Mouse (Mus musculus) c-Kit-positive CD71-negative TER-119-negative erythroid progenitor cells, embryonic 14.5 days (primary cell): ENCODE results near the gene Gdf2.

Experiments
- DNase-seq: peaks from one replicate; pipeline ENCODE4 v3.0.0-alpha.2; 2013; ENCODE audit warnings: low read depth

Gene Gdf2

GRCm38 (mm10) chr14:33956055-33956454 is 15.2 kb downstream of the Gdf2 start:
- no peak for DNase-seq

DNA sequence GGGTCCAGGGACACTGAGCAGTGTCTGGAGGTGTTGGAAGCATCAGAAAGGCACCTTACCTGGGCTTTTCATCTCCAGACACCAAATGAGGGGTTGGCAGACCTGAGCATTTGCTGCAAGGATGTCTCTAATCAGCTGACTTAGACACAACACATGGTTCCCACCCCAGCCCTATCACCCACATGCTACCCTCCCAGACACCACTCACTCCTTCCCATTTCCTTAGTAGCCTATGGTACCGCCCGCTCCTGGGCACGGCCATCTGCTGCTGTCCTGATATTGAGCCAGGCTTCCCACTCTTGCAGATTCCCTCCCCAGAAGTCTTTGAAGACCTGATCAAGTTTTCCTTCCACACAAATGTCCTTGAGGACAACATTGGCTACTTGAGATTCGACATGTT is 17.3 kb downstream of the Gdf2 start:
- DNase-seq: no peak

GRCm38 (mm10) chr14:33958841-33959240 is 18.0 kb downstream of the Gdf2 start:
- DNase-seq: no peak

- peak; percentile 10 for DNase-seq
These were observed 18.5 kb downstream of the Gdf2 start for GRCm38 (mm10) chr14:33959341-33959740.

- DNase-seq: no peak
These were observed 24.8 kb downstream of the Gdf2 start for GRCm38 (mm10) chr14:33965675-33966074.

GRCm38 (mm10) chr14:33972679-33973078 is 31.8 kb downstream of the Gdf2 start:
- DNase-seq: no peak

GRCm38 (mm10) chr14:33974752-33975151 is 33.9 kb downstream of the Gdf2 start:
- no peak for DNase-seq

DNA sequence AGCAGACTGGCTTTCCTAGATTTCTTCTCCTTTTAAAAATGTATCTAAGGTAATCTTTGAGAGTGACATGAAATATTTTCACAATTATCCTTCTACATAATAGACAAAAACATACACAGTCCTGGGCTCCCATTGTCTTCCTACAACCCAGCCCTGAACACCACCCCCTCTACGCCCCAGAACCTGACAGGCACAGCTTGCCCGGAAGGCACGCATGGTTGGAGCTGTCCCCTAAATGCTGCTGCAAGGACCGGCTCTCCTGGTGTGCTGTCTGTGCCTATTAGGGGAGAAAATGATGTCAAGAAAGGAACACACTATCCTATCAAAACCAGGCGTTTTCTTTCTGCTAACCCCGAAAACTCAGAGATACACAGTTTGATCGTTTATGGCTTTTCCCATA is 36.9 kb downstream of the Gdf2 start:
- no peak for DNase-seq

DNA sequence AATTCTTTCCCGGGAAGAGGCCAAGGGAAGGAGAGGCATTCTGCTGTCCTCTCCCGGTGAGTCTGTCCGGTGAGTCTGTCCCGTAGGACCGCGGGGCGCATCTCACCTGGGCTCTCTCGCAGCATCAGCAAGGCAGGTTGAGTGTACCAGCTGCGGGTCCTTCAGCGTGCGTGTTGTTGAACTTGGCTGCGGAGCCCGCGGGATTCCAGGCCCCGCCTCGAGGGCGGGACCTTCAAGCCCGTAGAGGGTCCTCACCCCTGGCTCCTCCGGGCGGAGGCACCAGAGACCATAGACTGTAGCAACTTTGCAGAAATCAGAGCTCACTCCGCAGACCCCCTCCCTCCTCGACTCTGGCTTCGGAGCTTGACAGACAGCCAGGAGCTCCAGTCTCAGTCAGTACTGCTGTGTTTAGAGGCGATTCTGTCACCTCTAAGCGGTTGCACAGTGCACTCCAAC is 37.8 kb downstream of the Gdf2 start, which contains the start of gene Zfp488:
TSS of gene Zfp488 (minus strand) at position 161 of the 456 bp plus-strand sequence.
- no peak for DNase-seq

GRCm38 (mm10) chr14:33989201-33989600 is 48.4 kb downstream of the Gdf2 start:
- no peak for DNase-seq

- no peak for DNase-seq
These were observed 51.1 kb downstream of the Gdf2 start for GRCm38 (mm10) chr14:33991971-33992370.

DNA sequence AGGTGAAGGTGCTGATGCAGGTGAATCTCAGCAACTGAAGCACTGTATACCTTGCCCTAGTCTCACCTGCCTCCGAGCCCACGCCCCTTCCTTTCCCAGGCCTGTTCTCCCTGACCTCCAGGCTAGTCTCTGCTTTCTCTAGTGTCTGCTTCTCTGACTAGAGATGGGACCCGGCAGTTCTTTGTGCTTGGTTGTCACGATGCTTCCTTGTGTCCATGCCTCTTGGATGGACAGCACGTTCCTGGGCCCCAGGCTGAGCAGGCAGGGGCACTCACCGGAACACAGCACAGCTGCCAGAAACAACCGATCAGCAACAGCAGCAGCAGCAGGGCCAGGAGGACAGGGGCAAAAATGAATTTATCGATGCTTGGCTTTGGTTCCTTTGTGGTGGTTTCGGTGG is 52.2 kb downstream of the Gdf2 start:
- DNase-seq: no peak

DNA sequence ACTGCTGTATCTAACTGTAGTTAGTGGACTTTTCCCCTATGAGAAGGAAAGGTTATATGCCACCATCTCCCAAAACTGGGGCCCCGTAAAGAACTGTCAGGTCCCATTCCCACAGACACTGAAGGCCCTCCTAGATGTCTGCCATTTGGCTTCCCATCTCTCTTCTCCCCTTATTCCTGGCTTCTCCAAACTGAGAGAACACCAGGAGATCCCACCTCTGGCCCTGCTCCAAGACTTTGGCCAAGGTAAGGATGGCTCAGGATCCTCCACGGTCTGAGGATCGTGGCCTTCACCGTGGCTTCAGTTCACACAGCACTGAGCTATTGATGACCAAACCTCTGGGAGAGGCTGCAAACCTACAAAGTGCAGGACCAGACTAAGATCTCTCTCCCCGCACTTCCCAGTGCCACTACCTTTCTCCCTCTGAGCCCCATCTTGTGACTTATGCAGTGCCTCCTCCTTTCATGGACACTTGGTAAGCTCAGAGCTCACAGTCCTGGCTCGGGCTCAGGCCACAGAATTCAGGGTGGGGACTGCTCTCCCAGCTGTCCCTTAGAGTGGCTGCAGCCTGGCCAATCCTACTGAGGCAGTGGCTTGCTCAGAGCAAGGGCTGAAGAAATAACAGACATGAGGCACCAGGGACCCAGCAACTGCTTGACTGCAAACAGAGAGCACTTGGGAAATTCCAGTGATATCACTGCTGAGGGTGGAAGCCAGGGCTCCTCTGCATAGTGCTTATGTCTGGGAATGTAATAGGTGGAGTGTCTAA is 52.9 kb downstream of the Gdf2 start:
- DNase-seq: no peak
